Mouse (Mus musculus): Measurements from ENCODE around the gene Gpatch8. TPM values are rescaled to one million over a fixed set of nuclear protein-coding genes. Genes with fewer than 3 reads are reported as not detected.
A peak's percentile ranks its signal among the peaks of the same experiment; 100 is the strongest.

The Gpatch8 gene
- total and polyA plus RNA-seq, 3 experiments, result 11.5 to 24.7 (median 16.6) TPM

DNA sequence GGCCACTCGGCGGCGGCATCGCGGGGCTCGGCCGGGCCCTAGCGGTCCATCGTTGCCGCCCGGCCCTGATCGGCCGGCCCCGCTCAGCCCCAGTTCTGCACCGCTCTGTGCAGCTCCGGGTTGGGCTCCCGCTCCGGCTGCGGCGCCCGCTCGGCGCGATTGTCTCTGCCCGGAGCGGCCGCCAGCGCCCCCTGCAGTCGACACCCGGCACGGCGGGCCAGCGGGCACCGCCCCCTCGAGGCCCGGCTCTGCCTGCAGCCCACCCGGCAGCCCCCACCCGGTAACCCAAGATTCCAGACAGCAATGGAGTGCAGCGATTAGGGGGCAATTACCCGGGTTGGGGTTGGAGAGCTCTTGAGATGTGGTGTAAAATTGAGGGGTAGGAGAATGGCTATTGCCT, 108.7 kb downstream of the Gpatch8 start, which contains the start of gene Fam171a2:
Gene Fam171a2, minus strand, starts transcription at position 186 of the 400 bp plus-strand sequence.
- H3K9me3 ChIP-seq (replicated peaks; ENCODE audit: low read length), result peaks cover 17% of the 10 kb centered on the region
- H3K4me2 ChIP-seq (ENCODE audit: insufficient read depth, low read depth, poor library complexity, severe bottlenecking), result no peak within 1 kb of the TSS
- dilution Hi-C loops (cut with MboI; ENCODE audit: extremely low pct_ligation_motif_present, extremely low pct_unique_long_range_greater_than_20kb, low sequenced_read_pairs), result no loop called here
- no peaks in the 10 kb centered on the region for H3K79me2 ChIP-seq (replicated peaks; ENCODE audit: control insufficient read depth, extremely low read depth, insufficient read depth, poor library complexity, severe bottlenecking)
- H3K36me3 ChIP-seq (replicated peaks in 1 of 2; ENCODE audit: control insufficient read depth in 1 of 2, insufficient read depth in 1 of 2, low read length in 1 of 2), result no peaks in the 10 kb centered on the region
- H3K9ac ChIP-seq (ENCODE audit: insufficient read depth, low read depth), result no peak within 1 kb of the TSS
- no peak within 1 kb of the TSS for H3K4me3 ChIP-seq (replicated peaks in 1 of 3; ENCODE audit: low read depth in 2 of 3, low read length in 2 of 3, poor library complexity in 1 of 3)
- in situ Hi-C loops (cut with MboI; ENCODE audit: low pct_ligation_motif_present, low pct_unique_long_range_greater_than_20kb, low sequenced_read_pairs), result no loop called here
- TF ChIP-seq ELF1 (IDR thresholded peaks at IDR 0.05; ENCODE audit: low read depth, low read length) (no peak), JUN (IDR thresholded peaks at IDR 0.05; ENCODE audit: insufficient read depth, low read depth, low read length) (no peak), CTCF (conservative IDR thresholded peaks at IDR 0.05 in 1 of 2, IDR thresholded peaks at IDR 0.05 in 1 of 2; ENCODE audit: low read depth in 2 of 2, low read length in 2 of 2) (peak in 1 of 2 experiments; percentile 12; a peak in 1 of 4 replicates), PAX5 (IDR thresholded peaks at IDR 0.05; ENCODE audit: low read length) (no peak), ZNF384 (IDR thresholded peaks at IDR 0.05; ENCODE audit: low read depth, low read length) (no peak)
- no peak within 1 kb of the TSS for H3K27ac ChIP-seq (ENCODE audit: insufficient read depth, low read depth)
- no peak for DNase-seq (ENCODE audit: extremely low read depth)
- H3K4me1 ChIP-seq (ENCODE audit: control insufficient read depth in 1 of 2, insufficient read depth in 2 of 2), result no peaks in the 10 kb centered on the region
- peaks cover 71% of the 10 kb centered on the region for H3K27me3 ChIP-seq (replicated peaks)

DNA sequence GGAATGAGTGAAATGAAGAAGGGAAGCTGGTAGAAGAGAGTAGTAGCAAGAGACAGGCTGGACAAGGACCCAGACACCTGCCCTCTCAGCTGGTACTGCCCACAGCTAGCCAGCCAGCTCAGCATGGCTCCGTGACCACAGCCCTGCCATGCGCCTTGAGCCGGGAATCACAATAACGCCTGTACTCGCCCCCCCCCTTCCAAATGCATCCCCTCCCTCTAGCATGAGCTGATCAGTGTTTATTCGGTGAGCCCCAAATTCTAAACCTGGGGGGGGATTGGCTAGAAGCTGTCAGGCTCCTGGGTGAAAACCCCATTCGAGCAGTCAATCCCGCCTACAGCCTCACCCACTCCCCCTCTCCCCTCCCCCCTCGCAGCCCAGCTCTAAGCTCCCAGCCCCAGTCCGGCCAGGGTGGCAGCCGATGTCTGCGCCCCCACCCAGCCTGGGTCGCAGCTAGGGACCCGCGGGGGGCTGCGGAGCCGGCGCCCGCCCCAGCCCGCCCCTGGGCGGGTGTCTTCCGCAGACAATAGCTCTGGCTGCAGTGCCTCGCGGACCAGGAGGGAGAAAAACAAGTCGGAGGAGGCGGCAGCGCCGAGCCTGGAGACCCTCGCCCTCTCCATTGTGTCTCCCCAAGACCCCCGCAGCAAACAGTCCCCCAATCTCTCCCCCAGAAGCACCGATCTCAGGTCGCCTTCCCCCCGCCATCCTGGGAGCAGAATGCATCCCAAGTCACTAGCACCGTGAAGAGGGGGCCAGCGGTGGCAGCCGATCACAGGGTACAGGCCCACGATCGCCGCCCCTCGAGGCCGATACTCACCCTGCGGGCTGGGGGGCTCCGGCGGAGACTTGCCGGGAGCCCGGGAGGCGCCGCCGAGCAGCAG, 109.4 kb downstream of the Gpatch8 start:
- in situ Hi-C loops (cut with MboI; ENCODE audit: low pct_ligation_motif_present, low pct_unique_long_range_greater_than_20kb, low sequenced_read_pairs), result no loop called here
- peaks cover 17% of the 10 kb centered on the region for H3K9me3 ChIP-seq (replicated peaks; ENCODE audit: low read length)
- H3K27ac ChIP-seq (ENCODE audit: insufficient read depth, low read depth), result no peak overlapping the region
- dilution Hi-C loops (cut with MboI; ENCODE audit: extremely low pct_ligation_motif_present, extremely low pct_unique_long_range_greater_than_20kb, low sequenced_read_pairs), result no loop called here
- H3K4me2 ChIP-seq (ENCODE audit: insufficient read depth, low read depth, poor library complexity, severe bottlenecking), result no peak overlapping the region
- H3K79me2 ChIP-seq (replicated peaks; ENCODE audit: control insufficient read depth, extremely low read depth, insufficient read depth, poor library complexity, severe bottlenecking), result no peaks in the 10 kb centered on the region
- H3K4me3 ChIP-seq (replicated peaks in 1 of 3; ENCODE audit: low read depth in 2 of 3, low read length in 2 of 3, poor library complexity in 1 of 3), result no peak overlapping the region
- no peak for TF ChIP-seq CHD1 (IDR thresholded peaks at IDR 0.05; ENCODE audit: low read depth, low read length)
- no peaks in the 10 kb centered on the region for H3K4me1 ChIP-seq (ENCODE audit: control insufficient read depth in 1 of 2, insufficient read depth in 2 of 2)
- DNase-seq (ENCODE audit: extremely low read depth), result no peak
- H3K27me3 ChIP-seq (replicated peaks), result peaks cover 69% of the 10 kb centered on the region
- H3K9ac ChIP-seq (ENCODE audit: insufficient read depth, low read depth), result no peak overlapping the region
- H3K36me3 ChIP-seq (replicated peaks in 1 of 2; ENCODE audit: control insufficient read depth in 1 of 2, insufficient read depth in 1 of 2, low read length in 1 of 2), result no peaks in the 10 kb centered on the region

DNA sequence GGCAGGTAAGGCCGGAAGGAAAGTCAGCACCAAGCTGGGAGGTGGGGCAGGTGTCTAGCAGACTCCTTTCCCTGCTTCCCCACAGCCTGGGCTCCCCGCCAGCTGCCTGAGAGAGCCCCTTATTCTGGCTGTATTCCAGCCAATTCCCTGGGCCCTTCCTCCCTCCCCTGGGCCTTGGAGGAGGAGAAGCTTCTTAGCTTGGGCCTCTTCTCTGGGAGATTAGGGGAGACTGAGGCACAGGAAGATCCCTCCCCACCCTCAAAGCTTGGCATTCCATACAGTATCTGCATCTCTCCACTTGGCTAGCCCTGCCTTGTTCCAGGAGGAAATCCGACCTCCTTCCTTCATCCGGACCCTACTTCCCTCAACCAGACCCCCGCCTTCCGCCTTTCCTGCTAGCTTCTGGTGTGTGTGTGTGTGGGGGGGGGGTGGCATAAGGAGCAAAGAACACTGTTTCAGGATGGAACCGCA, 110.3 kb downstream of the Gpatch8 start:
- in situ Hi-C loops (cut with MboI; ENCODE audit: low pct_ligation_motif_present, low pct_unique_long_range_greater_than_20kb, low sequenced_read_pairs) (no loop called here), dilution Hi-C loops (cut with MboI; ENCODE audit: extremely low pct_ligation_motif_present, extremely low pct_unique_long_range_greater_than_20kb, low sequenced_read_pairs) (no loop called here)
- Histone ChIP-seq H3K4me2 (ENCODE audit: insufficient read depth, low read depth, poor library complexity, severe bottlenecking) (no peak overlapping the region), H3K4me3 (replicated peaks in 1 of 3; ENCODE audit: low read depth in 2 of 3, low read length in 2 of 3, poor library complexity in 1 of 3) (no peak overlapping the region), H3K36me3 (replicated peaks in 1 of 2; ENCODE audit: control insufficient read depth in 1 of 2, insufficient read depth in 1 of 2, low read length in 1 of 2) (no peaks in the 10 kb centered on the region), H3K27ac (ENCODE audit: insufficient read depth, low read depth) (no peak overlapping the region), H3K79me2 (replicated peaks; ENCODE audit: control insufficient read depth, extremely low read depth, insufficient read depth, poor library complexity, severe bottlenecking) (no peaks in the 10 kb centered on the region), H3K9ac (ENCODE audit: insufficient read depth, low read depth) (no peak overlapping the region), H3K4me1 (ENCODE audit: control insufficient read depth in 1 of 2, insufficient read depth in 2 of 2) (no peaks in the 10 kb centered on the region), H3K9me3 (replicated peaks; ENCODE audit: low read length) (peaks cover 17% of the 10 kb centered on the region), H3K27me3 (replicated peaks) (peaks cover 70% of the 10 kb centered on the region)
- no peak for DNase-seq (ENCODE audit: extremely low read depth)
- TF ChIP-seq MAX (IDR thresholded peaks at IDR 0.05; ENCODE audit: low read length), result no peak
- no peak for TF ChIP-seq USF1 (IDR thresholded peaks at IDR 0.05; ENCODE audit: low read depth, low read length)
- no peak for TF ChIP-seq USF2 (conservative IDR thresholded peaks at IDR 0.05; ENCODE audit: low read depth, low read length)
- no peak for TF ChIP-seq ETS1 (conservative IDR thresholded peaks at IDR 0.05; ENCODE audit: low read depth, low read length)
- no peak for TF ChIP-seq SIN3A (IDR thresholded peaks at IDR 0.05; ENCODE audit: low read length)
- TF ChIP-seq MAZ (IDR thresholded peaks at IDR 0.05; ENCODE audit: low read depth, low read length), result no peak
- no peak for TF ChIP-seq NRF1 (IDR thresholded peaks at IDR 0.05; ENCODE audit: low read depth, low read length)
- TF ChIP-seq CTCF (conservative IDR thresholded peaks at IDR 0.05 in 1 of 2, IDR thresholded peaks at IDR 0.05 in 1 of 2; ENCODE audit: low read depth in 2 of 2, low read length in 2 of 2), result no peak
- TF ChIP-seq MYC (IDR thresholded peaks at IDR 0.05; ENCODE audit: low read depth, low read length), result no peak
- no peak for TF ChIP-seq UBTF (IDR thresholded peaks at IDR 0.05; ENCODE audit: low read depth, low read length)
- no peak for TF ChIP-seq CHD1 (IDR thresholded peaks at IDR 0.05; ENCODE audit: low read depth, low read length)
- TF ChIP-seq RCOR1 (conservative IDR thresholded peaks at IDR 0.05; ENCODE audit: low read depth, low read length), result no peak
- TF ChIP-seq BHLHE40 (IDR thresholded peaks at IDR 0.05; ENCODE audit: low read depth, low read length), result no peak
- TF ChIP-seq POLR2A (IDR thresholded peaks at IDR 0.05; ENCODE audit: low read depth, low read length), result no peak
- TF ChIP-seq IRF4 (IDR thresholded peaks at IDR 0.05; ENCODE audit: low read depth, low read length), result no peak
- TF ChIP-seq HCFC1 (IDR thresholded peaks at IDR 0.05; ENCODE audit: low read depth, low read length), result no peak
- TF ChIP-seq PAX5 (IDR thresholded peaks at IDR 0.05; ENCODE audit: low read length), result no peak
- TF ChIP-seq MXI1 (IDR thresholded peaks at IDR 0.05; ENCODE audit: low read depth, low read length), result no peak

Measured in CH12.LX (cell line).